Mouse (Mus musculus): ENCODE measurements around the gene Abhd12b.
"Not testable (repeated sequence)": the region's sequence is repeated elsewhere in the genome, so short reads cannot be mapped to it uniquely, and the experiment has no call there.

- not testable (repeated sequence) for TF ChIP-seq CTCF (IDR thresholded peaks at IDR 0.05; ENCODE audit: low read depth); EP300 (optimal IDR thresholded peaks at IDR 0.05)
These were observed 29.6 kb downstream of the Abhd12b start for GRCm38 (mm10) chr12:70183507-70183906.

Measured in stomach, postnatal 0 days (tissue).